Mouse (Mus musculus) right cerebral cortex, postnatal 36 days (tissue): ENCODE results near the gene Astn2.

ENCODE experiments used
- DNase-seq, 2 experiments: peaks; one replicate each; pipeline ENCODE4 v3.0.0; 2022; ENCODE audit warnings: low spot score in 2 of 2, mixed read lengths in 1 of 2

Gene Astn2

DNA sequence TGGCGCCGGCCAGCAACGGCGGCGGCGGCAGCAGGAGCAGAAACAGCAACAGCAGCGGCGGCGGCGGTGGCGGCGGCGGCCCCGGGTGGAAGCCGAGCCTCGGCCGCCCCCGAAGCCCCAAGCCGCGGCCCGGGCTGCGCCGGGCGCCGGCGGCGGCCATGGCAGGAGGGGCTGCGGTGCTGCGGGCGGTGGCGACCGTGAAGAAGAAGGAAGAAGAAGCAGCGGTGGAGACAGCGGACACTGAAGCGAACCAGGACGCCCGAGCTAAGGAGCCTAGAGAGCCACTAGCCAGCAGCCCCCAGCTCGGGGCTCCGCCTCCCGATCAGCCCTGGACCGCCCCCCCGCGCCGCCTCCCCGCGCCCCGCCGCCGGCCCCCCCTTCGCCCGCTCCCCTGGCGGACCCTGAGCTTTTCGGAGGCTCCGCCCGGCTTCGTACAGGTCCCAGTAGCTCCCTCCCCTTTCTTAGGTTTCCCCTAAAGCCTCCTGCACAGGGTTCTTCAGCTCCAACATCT, at the start of gene Astn2:
Gene Astn2, minus strand, starts transcription at position 411 of the 511 bp plus-strand sequence.
- DNase-seq: peak; percentile 20 to 49

DNA sequence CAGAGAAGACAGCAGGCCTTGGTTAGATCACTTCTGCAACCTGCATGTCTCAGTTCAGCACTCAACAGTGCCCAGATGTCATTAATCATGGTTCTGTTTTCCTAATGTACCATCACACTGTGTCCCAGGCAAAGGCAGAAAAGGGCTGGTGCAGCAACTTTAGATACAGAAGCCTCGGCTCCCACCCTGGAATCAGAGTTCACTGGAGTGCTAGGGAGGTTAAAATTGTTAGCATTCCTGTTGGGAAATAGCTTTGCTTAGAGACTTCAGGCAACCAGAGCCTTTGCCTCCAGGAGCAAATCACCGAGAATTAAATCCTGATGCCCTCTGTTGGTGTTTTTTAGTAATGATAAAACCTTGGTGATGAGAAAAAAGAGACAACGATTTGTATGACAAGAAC, 45.7 kb upstream of the Astn2 start:
- DNase-seq: no peak

DNA sequence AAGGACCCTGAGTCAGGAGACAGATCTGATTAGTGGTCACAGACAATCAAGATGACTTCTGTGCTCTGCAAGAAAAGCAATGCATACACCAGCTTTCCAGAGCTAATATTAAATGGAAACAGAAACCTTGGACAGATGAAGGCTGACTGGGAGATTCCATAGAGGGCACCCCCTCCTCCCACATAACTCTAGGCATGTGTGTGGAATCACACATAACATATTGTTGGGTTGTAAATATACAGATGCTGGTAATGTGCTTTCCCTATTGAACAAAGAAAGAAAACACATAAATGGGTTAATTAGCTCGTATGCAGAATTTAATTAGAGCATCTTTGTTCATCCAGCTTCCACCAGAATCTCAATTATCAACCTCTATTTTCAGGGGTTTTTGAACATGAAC, 26.8 kb upstream of the Astn2 start:
- DNase-seq: no peak

DNA sequence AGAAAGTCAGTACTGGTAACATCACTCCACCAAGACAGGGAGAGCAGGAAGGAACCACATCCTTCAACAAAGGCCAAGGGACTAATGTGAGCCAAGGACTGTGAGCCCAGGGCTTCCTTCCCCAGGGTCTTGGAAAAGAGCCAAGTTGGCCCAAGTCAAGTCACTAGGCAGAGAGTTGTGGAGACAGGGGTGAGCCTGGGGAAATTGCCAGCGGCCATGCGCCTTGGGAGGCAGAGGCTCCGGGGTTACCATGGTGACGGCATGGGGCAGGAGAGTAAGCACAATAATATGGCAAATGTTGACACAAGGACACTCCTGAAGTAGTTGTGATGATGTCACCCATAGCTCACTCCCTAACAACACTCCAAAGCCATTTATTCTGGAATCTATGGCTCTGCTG, 21.4 kb upstream of the Astn2 start:
- DNase-seq: no peak

DNA sequence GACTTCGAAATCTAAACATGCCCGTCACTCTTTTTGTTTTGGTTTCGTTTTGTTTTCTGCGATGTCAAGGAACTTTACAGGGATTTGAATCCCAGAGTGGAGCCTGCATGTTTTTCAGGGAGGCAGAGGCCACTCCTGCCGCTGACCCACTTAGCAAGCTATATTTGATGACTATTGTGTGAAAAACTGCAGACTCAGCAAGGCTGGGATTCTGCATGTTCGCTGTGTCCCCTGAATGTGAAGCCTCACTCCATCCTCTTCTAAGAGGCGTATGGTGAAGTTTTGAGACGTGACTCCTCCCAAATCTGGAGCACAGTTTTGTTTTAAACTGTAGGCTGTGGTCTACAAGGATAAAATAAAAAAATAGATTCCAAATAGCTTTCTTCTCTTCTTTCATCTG, 10.4 kb upstream of the Astn2 start:
- DNase-seq: no peak

DNA sequence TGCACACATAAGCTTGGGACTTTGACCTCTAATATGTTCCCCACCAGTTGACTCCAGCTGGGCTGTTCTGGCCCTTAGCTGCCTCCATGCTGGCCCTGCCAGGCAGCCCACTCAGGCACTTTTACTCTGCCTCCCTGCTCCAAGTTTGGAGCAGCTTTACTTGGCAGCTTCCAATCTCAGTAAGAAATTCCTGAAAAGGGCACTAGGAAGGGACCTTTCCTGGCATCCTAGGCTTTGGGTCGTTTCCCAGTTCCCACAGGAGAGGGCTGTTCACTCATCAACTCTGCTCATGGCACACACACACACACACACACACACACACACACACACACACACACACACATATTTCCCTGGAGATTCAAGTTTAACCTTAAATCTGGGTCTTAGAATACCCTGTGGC, 675 bp upstream of the Astn2 start:
- DNase-seq: no peak

DNA sequence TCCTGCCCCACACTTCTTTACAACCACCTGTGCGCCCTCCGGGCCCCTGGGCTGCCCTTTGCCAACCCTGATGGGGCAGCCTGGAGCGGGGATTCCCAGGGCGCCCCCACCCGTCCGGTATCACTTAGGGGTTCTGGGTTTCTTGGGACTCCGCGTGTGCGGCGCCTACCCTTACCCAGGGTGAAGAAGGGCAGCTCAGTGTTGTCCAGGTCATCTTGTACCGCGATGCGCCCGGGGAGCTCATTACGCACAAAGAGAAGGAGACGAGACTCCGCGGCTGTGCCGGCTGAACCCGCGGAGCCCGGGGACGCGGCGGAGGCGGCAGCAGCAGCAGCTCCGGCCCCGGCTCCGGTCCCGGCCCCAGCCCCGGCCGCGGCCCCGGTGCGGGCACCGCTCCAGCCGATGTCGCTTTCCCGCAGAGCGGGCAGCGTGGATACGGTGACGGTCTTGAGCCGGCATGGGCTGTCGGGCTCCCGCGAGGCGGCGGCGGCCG, 657 bp downstream of the Astn2 start:
- DNase-seq: no peak

DNA sequence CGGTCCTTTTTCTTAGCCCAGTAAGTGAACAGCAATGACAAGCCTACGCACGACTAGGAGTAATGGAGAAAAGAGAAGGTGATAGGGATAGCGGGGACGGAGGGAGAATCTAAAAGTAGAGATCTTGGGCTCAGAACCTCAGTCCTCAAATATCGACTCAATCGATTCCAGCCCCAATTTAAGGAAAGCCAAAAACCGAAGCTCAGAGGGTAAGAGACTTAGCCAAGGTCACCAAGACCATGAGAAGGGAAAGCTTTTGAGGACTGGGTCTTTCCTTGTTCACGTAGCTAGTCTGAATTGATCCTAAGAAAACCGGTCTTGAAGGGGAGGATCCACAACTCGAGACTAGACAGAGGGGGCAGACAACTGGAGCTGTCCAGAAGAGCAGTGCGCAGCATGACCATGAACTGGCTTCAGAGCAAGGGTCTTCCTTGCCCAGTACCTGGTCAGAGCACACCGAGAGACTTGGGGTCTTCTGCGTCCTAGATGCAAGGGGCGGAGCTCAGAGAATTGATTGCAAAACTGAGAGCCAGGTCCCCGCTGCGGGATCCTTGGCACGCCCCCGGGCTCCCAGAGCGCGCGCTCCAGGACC, 1.2 kb downstream of the Astn2 start:
- DNase-seq: no peak

DNA sequence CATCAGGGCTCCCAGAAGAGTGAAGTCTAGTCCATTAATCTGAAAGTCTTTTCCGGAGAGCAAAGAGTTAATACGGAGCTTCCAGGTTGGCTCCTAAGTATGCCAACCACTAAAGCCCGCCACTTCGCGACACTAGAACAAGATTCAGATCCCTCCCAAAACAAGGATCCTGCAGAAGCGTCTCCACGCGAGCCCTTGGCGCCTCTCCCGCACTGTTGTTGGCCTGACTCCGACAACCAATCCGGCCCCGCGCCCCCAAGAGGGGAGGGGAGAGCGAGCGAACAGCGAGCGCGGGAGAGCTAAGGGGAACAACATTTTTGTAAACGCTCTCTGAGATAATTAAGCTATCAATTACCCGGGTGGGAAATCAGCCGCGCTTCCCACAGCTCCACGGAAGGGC, 1.8 kb downstream of the Astn2 start:
- peak; percentile 9 to 32 for DNase-seq

DNA sequence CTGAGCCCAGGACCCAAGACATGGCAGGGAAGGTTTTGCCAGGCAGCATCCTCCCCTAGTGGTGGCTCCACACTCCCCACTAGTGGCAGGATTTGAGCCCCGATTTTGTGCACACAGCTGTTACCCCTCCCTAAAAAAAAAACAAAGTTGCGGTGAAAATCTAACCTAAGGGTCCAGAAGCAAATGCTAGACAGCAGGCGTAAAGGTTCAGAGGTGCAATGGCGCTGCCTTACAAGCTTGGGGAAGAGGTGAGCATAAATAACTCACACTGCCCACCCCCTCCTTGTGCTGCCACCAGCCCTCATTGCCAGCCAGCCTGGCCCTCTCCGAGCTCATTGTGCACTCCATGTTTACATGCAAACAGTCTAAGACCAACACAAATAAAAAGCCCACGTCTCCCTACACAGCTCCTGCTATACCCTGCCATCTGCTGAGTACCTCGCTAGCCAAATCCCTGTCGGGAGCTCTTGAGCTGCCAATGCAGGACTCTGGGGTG, 3.2 kb downstream of the Astn2 start:
- peak in 1 of 2 experiments; percentile 20 for DNase-seq

DNA sequence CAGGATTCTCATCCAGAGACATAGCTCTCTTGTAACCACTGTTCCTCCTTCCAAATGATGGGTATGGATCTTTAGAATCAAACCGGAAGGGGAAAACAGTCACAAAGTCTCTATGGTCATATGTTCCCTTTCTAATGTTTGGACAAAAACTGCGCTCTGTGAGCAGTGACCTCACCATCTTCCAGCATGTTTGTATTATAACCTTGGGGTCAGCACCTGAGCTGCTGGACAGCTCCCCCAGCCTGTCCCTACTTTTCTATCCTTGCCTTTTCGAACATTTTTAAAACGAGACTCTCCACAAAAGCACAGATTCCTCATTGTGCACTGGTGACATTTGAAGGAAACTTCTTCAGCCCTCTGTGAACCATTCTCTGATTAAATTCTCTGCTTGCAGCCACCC, 5.3 kb downstream of the Astn2 start:
- no peak for DNase-seq

DNA sequence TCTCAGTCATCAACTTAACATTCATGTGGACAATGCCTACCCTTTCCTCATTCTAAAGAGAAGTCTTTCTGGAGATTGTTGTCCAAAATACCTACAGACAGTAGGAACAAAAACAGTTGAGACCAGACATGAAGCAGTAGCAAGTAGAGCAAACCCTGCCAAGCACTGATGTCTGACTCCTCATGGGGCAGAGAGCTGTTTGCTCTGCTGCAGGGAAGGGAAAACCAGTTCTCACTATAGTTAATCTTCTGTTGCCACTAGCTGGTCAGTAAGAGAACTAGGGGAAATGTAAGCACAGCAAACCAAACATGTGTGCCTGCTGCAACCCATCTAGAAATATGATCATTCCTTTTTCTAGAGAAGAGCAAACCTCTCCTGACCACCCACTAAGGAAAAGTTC, 7.2 kb downstream of the Astn2 start:
- no peak for DNase-seq

DNA sequence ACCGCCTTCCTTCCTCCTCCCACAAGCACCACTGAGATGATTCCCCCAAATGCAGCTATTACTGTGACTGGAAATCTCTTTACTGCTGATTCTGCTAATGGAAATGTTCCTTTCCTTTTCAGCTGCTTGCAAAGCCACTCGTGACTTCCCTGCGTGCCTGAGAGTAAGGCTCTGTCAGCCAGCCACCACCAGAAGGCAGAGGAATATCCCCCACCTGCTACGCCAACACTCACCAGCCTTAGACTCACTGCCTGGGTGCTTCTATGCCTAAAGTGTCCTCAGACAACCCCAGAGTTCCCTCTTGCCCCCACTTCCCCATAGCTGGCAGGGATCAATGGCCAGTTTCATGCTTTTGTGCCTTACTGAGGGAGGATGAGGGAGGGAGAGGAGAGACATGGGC, 11.1 kb downstream of the Astn2 start:
- peak; percentile 16 to 62 for DNase-seq

DNA sequence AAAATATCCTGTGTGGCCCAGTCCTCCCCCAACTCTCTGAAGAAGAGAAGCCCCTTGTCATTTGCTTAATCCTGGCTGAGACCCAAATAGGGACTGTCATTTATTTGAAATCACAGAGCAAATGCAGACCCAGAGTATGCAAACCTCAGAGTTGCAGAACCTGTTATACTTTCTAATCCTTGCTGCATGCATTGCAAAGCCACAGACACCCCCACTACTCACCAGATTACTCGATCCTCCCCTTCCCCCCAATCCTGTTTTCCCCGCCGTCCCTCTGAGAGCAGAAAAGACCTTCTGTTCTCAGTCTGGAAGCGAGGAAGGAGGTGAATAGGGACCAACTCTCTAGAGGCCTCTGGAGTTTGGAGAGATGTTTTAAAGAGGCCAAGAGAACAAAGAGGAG, 13.9 kb downstream of the Astn2 start:
- no peak for DNase-seq

DNA sequence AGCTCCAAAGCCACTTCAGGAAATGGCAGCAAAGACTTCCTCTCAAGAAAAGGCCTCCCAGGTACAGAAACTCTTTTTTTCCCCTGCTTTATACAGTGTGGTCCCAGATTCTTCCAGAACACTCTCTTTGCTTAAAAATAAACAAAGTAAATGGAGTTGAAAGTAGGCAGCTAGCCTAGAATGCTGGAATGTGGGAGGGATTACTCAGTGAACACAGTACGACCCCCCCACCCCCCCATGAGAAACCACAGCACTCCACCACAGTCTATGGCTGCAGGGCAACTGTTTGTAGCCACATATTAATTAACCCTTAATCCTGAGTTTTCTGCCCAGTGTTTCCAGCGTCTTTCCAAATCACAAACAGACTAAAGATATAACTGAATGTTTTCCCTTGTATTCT, 25.8 kb downstream of the Astn2 start:
- no peak for DNase-seq

DNA sequence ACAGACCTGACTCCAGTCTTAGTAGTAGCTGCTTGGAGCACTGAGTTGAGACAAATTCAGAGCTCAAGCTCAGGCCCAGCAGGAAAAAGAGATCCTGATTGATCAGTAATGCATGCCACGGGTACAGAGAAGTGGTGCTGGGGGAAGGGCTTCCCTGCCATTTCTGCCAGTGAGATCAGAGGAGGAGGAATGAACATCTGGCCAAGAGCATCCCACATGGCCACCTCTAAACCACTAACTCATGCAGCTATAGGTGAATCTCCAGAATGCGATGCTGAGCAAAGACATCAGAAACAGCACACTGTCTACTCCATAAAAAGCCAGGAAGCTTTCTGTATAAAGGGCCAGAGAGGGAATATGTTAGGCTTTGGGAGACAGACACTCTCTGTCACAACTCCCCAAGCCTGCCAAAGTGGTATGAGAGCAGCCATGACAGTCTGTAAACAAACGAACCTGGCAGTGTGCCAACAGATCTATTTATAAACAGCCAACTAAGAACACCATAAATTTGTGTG, 33.8 kb downstream of the Astn2 start:
- peak; percentile 15 to 16 for DNase-seq

DNA sequence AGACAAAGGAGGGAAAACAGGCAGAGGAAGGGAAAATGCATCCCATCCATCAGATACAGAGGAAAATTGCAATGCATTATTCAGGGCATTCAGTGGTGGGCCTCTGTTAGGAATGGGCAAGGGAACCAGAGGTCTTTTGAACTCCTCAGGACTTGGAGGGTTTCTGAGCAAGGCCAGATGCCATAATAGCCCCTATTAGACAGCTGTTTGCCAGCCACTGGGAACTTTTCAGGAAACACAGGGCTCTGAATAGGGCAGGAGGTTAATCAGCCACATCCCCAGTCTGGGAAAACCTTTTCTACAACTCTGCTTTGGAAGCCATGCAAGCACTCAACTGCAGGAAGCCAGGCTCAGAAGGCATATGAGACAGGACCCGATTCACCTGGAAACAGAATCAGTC, 38.9 kb downstream of the Astn2 start:
- no peak for DNase-seq

DNA sequence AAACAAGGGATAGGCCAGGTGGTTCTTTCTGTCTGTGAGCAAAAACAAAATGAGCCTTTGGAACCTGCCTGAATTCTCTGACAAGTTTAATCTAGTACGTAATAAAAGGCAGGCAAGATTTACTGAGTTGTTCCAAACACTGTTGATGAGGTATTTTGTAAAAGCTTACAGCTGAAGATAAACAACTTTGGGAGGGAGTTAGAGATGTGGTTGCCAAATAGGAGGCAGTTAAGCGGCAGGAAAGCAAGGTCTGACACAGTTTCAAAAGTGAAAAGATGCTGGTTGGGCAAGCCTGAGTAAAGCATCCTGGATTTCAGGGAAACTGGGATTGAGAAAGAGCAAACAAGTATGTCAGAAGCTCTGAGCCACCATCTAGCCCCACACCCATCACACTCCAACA, 59.8 kb downstream of the Astn2 start:
- no peak for DNase-seq

DNA sequence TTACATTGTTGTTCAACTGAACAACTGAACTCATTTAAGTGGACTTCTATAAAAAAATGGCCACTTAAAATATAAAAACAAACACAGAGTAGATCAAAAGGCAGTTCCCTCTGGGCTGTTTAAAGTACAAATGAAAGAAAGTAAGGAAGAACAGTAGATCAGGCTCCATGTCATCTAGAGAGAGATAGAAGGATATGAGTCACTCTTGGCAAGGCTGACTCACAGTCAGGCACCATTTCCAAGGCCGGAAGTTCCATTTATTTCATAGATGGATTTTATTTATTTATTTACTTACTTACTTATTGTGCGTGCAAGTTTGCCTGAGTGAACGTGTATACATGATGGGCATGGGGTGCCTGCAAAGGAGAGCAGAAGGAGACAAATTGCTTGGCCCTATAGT, 67.0 kb downstream of the Astn2 start:
- no peak for DNase-seq

DNA sequence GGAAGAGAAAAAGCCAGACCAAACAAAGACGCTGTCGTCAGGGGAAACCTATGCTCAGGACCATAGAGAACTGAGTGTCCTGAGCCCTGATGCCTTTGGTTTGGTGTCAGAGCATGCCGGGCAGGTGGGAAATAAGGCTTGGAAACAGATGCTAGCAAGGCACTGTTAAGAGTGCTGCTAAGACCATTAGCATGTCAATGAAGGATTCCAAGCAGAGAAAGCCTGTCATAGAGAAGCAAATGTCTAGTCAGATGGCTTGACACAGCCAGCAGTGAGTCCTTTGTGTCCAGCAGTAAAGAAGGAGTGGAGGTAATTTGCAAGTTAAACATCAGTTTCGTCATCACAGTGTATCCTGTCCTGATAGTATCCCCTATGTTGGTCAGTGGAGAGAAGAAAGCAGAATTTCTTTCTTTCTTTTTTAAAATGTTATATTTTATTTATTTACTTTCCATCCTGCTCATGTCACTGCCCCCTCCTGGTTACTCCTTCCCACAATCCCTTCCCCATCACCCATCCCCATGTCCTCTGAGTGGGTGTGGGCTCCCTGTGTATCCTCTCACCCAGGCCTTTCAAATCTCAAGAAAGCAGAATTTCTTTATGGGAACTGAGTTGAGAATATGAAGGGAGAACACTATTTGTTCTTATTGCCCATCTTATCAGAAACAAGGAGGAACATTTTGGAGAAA, 73.7 kb downstream of the Astn2 start:
- DNase-seq: no peak

DNA sequence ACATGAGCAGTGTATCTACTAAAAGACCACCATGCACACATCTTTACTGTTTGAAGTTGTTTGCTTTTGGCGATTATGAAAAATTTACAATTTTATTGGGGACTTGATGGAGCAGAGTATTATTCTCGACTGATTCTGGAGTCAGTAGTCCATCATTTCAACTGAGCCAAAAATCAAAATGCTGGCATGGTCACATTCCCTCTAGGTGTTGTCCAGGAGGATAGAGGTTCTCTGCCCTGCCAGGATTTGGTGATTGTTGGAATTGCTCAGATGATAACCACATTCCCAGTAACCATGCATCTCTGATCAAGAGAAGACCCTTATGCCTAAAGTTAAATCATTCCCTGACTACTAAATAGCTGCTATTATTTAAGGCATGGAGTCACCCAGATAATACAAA, 83.4 kb downstream of the Astn2 start:
- no peak for DNase-seq

DNA sequence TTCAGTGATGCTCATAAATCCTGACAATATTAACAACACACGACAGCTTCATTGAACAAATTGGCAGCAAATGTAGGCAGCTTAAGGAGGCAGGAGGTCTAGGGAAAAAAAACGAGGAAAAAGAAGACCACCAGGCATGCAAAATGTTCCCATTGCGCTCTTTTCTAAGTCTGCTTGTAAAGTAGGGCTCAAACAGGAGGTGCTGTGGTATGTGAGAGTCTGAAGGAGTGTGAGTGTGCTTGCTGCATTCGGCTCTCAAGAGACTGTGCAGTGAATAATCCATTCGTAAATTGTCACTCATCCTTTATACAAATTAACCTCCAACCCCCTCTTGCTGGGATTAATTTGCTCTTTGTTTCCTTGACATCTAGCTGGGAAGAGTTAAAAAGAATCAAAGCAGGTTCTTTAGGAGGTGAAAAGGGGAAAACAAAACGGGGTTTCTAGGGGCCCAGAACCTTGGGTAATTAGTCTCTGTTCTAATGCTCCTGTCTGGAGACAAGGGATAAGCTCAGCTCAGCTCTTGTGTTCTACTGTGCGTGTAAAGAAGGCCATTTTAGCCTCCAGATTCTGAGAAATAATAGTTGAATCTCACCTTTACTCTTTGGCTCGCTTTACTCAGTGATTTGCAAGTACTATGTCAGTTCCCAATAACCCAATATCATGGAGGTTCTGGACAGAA, 89.5 kb downstream of the Astn2 start:
- DNase-seq: no peak

DNA sequence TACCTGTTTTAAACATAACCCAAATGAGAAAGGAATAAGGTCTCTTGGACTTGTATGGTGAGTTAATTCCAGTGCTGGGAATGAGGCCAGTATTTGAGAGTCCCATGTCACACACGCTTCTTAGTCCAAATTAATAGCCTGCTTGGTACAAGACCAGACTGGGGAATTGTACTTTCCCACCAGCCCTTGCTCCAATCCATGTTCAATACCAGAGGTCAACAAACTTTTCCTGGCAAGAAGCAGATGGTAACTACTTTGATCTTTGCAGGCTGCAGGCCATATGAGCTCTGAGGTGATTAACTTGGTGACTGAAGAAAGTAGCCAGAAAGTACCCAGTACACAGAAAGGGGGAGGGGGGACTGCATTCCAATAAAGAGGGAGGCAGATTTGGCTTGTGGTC, 91.7 kb downstream of the Astn2 start:
- no peak for DNase-seq
